Mouse (Mus musculus): ENCODE measurements around the gene Selenot. TPM values are rescaled to one million over a fixed set of nuclear protein-coding genes. Genes with fewer than 3 reads are reported as not detected.
A peak's percentile ranks its signal among the peaks of the same experiment; 100 is the strongest.
"Not testable (repeated sequence)": the region's sequence is repeated elsewhere in the genome, so short reads cannot be mapped to it uniquely, and the experiment has no call there.

Selenot gene
- polyA plus RNA-seq, 1 experiment from 2014 or later, result 17.1 TPM

DNA sequence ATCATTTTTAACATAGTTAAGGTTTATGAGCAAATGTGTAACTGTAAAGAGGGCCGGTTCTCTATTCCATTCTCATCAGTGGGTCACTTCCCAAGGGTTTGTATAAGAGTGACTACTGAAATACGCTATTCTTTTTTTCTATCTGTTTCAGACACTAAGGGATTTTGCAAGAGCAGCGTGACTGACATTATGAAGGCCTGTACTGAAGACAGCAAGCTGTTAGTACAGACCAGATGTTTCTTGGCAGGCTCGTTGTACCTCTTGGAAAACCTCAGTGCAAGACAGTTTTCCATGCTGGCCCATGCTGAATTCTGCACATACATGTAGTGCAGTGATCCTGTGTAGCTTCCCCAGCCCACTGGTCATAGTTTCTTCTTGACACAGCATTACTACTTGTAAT is 14.1 kb downstream of the Selenot start:
- H3K4me3 ChIP-seq; H3K27ac ChIP-seq (replicated peaks); DNase-seq (ENCODE audit: low spot score); H3K27me3 ChIP-seq (ENCODE audit: low read depth, poor library complexity, severe bottlenecking); H3K9me3 ChIP-seq (replicated peaks); H3K4me1 ChIP-seq: not testable (repeated sequence)
- H3K36me3 ChIP-seq, result peaks cover 92% of the 10 kb centered on the region
- 97% methylated on average over 4 of the region's 4 CpGs for WGBS

DNA sequence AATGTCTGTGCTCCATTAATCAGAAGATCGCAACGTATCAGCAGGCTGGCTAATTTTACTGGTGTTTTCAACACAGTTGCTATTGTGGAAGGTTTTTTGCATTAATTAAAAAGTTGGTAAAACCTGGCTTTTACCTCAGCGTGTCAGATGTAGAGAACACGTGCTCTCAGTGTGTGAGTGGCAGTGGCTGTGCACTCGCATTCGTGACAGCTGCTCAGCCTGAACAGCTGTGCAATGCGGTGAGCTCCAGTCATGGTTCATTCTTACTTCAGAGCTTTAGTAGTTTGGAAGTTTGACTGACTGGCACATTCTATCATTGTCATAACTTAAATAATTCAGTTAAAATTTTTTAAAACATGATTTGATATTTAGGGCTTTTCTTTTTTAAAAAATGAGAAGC is 16.2 kb downstream of the Selenot start:
- H3K4me1 ChIP-seq, result not testable (repeated sequence)
- WGBS, result 90% methylated on average over 7 of the region's 7 CpGs

GRCm38 (mm10) chr3:58593623-58594022 is 17.2 kb downstream of the Selenot start:
- 52% methylated on average over 5 of the region's 5 CpGs for WGBS
- H3K36me3 ChIP-seq, result peaks cover 83% of the 10 kb centered on the region

More for the DNA sequence above, 16.2 kb downstream of the Selenot start:
- peaks cover 83% of the 10 kb centered on the region for H3K36me3 ChIP-seq
- H3K27ac ChIP-seq (replicated peaks); H3K27me3 ChIP-seq (ENCODE audit: low read depth, poor library complexity, severe bottlenecking); DNase-seq (ENCODE audit: low spot score); H3K9me3 ChIP-seq (replicated peaks); H3K4me3 ChIP-seq: not testable (repeated sequence)

GRCm38 (mm10) chr3:58608506-58608905 is 32.1 kb downstream of the Selenot start:
- H3K27ac ChIP-seq (replicated peaks), result no peak overlapping the region
- no peaks in the 10 kb centered on the region for H3K36me3 ChIP-seq
- H3K4me3 ChIP-seq, result no peak overlapping the region
- H3K27me3 ChIP-seq (ENCODE audit: low read depth, poor library complexity, severe bottlenecking), result no peaks in the 10 kb centered on the region
- peaks cover 3% of the 10 kb centered on the region; the same call in 1 of the 2 replicates for H3K9me3 ChIP-seq (replicated peaks)
- DNase-seq (ENCODE audit: low spot score), result no peak
- H3K4me1 ChIP-seq, result no peaks in the 10 kb centered on the region; the same call in 1 of the 2 replicates
- WGBS, result 81% methylated on average over 4 of the region's 4 CpGs

More at GRCm38 (mm10) chr3:58593623-58594022, 17.2 kb downstream of the Selenot start:
- Histone ChIP-seq H3K27ac (replicated peaks) (no peak overlapping the region), H3K27me3 (ENCODE audit: low read depth, poor library complexity, severe bottlenecking) (no peaks in the 10 kb centered on the region), H3K4me3 (no peak overlapping the region), H3K9me3 (replicated peaks) (0 out of 2 replicates have a peak, but pooled peaks cover 2% of the 10 kb centered on the region), H3K4me1 (no peaks in the 10 kb centered on the region)
- no peak for DNase-seq (ENCODE audit: low spot score)

DNA sequence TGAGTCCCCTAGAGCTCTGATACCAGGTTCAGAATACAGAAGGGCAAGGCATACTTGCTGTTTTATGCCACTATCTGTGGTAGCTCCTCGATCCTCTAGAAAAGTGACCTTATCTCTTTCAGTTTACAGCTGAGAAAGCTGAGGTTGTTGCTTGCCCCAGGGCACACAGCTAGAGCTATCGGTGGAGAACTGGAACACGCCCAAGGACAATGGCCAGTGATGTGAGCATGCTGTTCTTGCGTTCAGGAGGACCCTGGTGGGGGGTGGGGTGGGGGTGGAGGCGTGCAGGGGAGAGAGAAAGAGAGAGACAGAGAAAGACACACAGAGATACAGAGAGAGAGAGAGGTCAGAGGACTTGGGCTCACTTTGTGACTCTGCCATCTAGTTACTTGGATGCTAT is 33.5 kb downstream of the Selenot start:
- 83% methylated on average over 5 of the region's 5 CpGs for WGBS
- H3K9me3 ChIP-seq (replicated peaks), result peaks cover 3% of the 10 kb centered on the region; the same call in 1 of the 2 replicates

DNA sequence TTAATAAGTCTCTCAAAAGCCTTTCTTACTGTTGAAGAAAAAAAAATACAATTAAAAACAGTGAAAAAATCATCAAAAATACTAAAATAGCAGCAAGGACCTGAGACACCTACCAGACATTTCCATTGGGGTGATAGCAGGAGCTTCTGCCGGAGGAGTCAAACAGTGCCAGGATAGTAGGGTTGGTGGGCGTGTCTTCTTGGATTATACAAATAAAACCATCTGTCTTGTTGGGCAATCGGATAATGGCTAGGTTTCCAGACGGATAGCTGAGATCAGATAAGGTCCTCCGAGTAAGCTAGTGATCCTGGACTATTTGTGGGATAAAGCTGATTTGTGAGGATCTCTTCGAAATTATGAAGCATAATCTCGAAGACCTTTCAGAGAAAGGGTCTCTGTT is 44.6 kb downstream of the Selenot start:
- WGBS, result 83% methylated on average over 7 of the region's 7 CpGs
- no peak for DNase-seq (ENCODE audit: low spot score)
- Histone ChIP-seq H3K36me3 (no peaks in the 10 kb centered on the region), H3K4me1 (peaks cover 7% of the 10 kb centered on the region; the same call in 1 of the 2 replicates), H3K27ac (replicated peaks) (no peak overlapping the region), H3K9me3 (replicated peaks) (no peaks in the 10 kb centered on the region), H3K27me3 (ENCODE audit: low read depth, poor library complexity, severe bottlenecking) (no peaks in the 10 kb centered on the region), H3K4me3 (no peak overlapping the region)

More for the DNA sequence above, 33.5 kb downstream of the Selenot start:
- no peaks in the 10 kb centered on the region for H3K27me3 ChIP-seq (ENCODE audit: low read depth, poor library complexity, severe bottlenecking)
- H3K4me3 ChIP-seq, result no peak overlapping the region
- DNase-seq (ENCODE audit: low spot score), result no peak
- no peaks in the 10 kb centered on the region; the same call in 1 of the 2 replicates for H3K4me1 ChIP-seq
- no peak overlapping the region for H3K27ac ChIP-seq (replicated peaks)
- no peaks in the 10 kb centered on the region for H3K36me3 ChIP-seq

- no peak for DNase-seq (ENCODE audit: low spot score)
- H3K27ac ChIP-seq (replicated peaks), result no peak overlapping the region
- WGBS, result 77% methylated on average over 3 of the region's 3 CpGs
- H3K36me3 ChIP-seq, result no peaks in the 10 kb centered on the region
- no peaks in the 10 kb centered on the region for H3K27me3 ChIP-seq (ENCODE audit: low read depth, poor library complexity, severe bottlenecking)
- H3K9me3 ChIP-seq (replicated peaks), result no peaks in the 10 kb centered on the region
- H3K4me3 ChIP-seq, result no peak overlapping the region
- no peaks in the 10 kb centered on the region for H3K4me1 ChIP-seq
These were observed 46.4 kb downstream of the Selenot start for GRCm38 (mm10) chr3:58622665-58623394.

DNA sequence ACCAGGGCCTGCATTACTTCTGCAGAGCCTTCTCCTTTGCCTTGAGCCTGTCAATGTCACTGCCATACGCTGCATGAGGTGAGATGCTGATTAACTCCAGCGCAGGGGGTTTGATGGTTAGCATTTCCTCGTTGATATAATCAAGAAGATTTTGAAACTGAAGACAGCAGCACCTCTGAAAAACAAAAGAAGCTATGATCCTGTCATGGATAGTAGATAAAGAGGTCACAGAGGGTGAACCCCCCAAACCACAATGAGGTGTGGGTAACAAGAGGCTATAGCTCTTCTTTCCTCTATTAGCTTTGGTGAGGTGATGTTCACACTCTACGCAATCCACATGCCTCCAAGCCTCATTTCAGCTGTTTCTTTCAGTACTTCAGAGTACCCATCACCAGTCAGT is 48.5 kb downstream of the Selenot start:
- H3K9me3 ChIP-seq (replicated peaks), result no peaks in the 10 kb centered on the region
- no peaks in the 10 kb centered on the region for H3K36me3 ChIP-seq
- H3K4me3 ChIP-seq, result no peak overlapping the region
- WGBS, result 91% methylated on average over 4 of the region's 4 CpGs
- H3K4me1 ChIP-seq, result no peaks in the 10 kb centered on the region
- H3K27ac ChIP-seq (replicated peaks), result no peak overlapping the region
- H3K27me3 ChIP-seq (ENCODE audit: low read depth, poor library complexity, severe bottlenecking), result no peaks in the 10 kb centered on the region
- no peak for DNase-seq (ENCODE audit: low spot score)

DNA sequence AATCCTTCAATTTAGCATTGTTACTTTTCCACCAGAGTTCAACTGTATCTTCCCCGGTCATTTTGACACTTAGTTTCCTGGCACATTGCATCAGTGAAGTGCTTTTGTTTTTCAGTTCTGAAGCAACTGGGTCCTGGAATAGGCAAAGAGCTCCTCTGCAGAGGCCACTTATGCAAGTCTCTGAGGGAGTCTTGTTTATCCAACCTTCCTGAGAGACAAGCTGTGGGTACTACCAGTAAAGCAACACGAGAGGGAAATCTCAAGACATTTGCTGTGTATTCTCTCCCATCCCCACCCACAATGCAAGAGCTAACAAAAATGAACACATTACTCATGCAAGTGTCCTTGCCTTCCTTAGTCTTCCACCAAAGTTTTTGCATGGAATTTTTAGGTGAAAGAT is 55.3 kb downstream of the Selenot start:
- no peak overlapping the region for H3K27ac ChIP-seq (replicated peaks)
- 91% methylated on average over 2 of the region's 2 CpGs for WGBS
- H3K4me1 ChIP-seq, result peaks cover 11% of the 10 kb centered on the region
- no peak overlapping the region for H3K4me3 ChIP-seq
- no peaks in the 10 kb centered on the region; the same call in 1 of the 2 replicates for H3K27me3 ChIP-seq (ENCODE audit: low read depth, poor library complexity, severe bottlenecking)
- H3K9me3 ChIP-seq (replicated peaks), result no peaks in the 10 kb centered on the region
- DNase-seq (ENCODE audit: low spot score), result no peak
- no peaks in the 10 kb centered on the region for H3K36me3 ChIP-seq

DNA sequence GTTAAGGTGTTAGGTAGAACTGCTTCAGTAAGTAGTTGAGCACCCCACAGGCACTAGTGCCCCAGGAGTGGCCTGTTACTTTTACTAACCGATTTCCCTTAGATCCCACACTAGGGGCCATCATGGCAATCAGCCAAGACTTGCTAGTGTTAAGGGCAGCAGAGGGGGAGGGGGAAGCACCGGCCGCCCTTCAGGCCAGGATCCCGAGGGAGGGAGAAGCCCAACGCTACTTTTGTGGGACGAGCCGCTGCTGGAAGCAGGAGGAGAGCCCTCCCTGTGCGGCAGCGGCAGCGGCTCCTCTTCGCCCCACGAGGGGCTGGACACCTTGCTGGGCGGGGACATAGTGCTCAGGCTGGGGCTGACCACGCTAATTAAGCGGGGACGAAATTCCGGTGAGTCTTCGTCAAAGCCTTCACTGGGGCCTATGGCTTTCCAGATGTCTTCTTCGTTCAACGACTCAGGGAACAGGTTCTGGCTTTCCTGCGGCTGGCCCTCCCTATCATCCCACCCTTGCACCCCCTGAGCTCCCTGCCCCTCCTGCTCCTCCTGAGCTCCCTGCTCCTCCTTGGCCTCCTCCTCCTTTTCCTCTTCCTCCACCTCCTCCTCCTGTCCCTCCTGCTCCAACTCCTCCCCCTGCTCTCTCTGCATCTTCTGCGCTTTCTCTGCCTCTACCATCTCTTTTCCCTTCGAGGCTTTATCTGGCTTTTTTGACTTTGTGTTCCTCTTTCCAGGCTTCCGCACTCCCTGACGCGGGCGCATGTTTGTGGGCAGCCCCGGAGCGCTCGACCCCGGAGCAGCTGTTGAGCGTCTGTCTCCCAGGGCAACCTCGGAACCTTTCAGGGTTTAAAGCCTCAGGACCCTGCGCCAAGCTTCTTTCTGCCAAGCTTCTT is 60.2 kb downstream of the Selenot start, which contains the start of gene Erich6:
Erich6 (minus strand) TSS at position 802 of the 890 bp plus-strand sequence.
- WGBS, result under 1% methylated on average over 34 of the region's 34 CpGs
- Histone ChIP-seq H3K9me3 (replicated peaks) (no peaks in the 10 kb centered on the region; the same call in 1 of the 2 replicates), H3K36me3 (no peaks in the 10 kb centered on the region), H3K4me1 (peaks cover 18% of the 10 kb centered on the region), H3K4me3 (peak within 1 kb of the TSS; percentile 69), H3K27me3 (ENCODE audit: low read depth, poor library complexity, severe bottlenecking) (peaks cover 7% of the 10 kb centered on the region), H3K27ac (replicated peaks) (peak within 1 kb of the TSS; percentile 84)
- DNase-seq (ENCODE audit: low spot score), result peak; percentile 78

All from midbrain, embryonic 10.5 days (tissue).